Mouse (Mus musculus): Measurements from ENCODE around the gene Anks6. TPM values are rescaled to one million over a fixed set of nuclear protein-coding genes. Genes with fewer than 3 reads are reported as not detected.

Anks6 gene
- total and polyA plus RNA-seq, 3 experiments: not detected

- Histone ChIP-seq H3K9ac (ENCODE audit: control insufficient read depth, low read depth, low read length, poor library complexity, severe bottlenecking) (no peak overlapping the region), H3K4me1 (ENCODE audit: control insufficient read depth in 1 of 2, insufficient read depth in 2 of 2, low read length in 2 of 2) (no peaks in the 10 kb centered on the region), H3K79me2 (ENCODE audit: control insufficient read depth, insufficient read depth, low read length, poor library complexity) (no peaks in the 10 kb centered on the region), H3K36me3 (ENCODE audit: control insufficient read depth in 1 of 2, insufficient read depth in 2 of 2, low read length in 2 of 2) (no peaks in the 10 kb centered on the region), H3K9me3 (replicated peaks; ENCODE audit: insufficient read depth, low read length) (no peaks in the 10 kb centered on the region), H3K27ac (ENCODE audit: control insufficient read depth, low read depth, low read length) (no peak overlapping the region), H3K27me3 (ENCODE audit: control insufficient read depth in 1 of 2, insufficient read depth in 2 of 2, low read length in 2 of 2) (peaks cover 0 to 2% of the 10 kb centered on the region in 2 experiments; a peak in 1 of 4 replicates), H3K4me3 (ENCODE audit: control insufficient read depth in 1 of 2, insufficient read depth in 1 of 2, low read depth in 2 of 2, low read length in 2 of 2) (no peak overlapping the region)
- TF ChIP-seq TCF12 (IDR thresholded peaks at IDR 0.05; ENCODE audit: low read depth, low read length) (no peak), GABPA (IDR thresholded peaks at IDR 0.05; ENCODE audit: low read depth, low read length) (no peak), MEF2A (IDR thresholded peaks at IDR 0.05; ENCODE audit: extremely low read depth, insufficient replicate concordance, low read depth, low read length, poor library complexity, severe bottlenecking) (no peak), POLR2AphosphoS5 (IDR thresholded peaks at IDR 0.05; ENCODE audit: borderline replicate concordance, low read depth, low read length) (no peak), ZC3H11A (IDR thresholded peaks at IDR 0.05; ENCODE audit: low read depth, low read length) (no peak), KAT2A (conservative IDR thresholded peaks at IDR 0.05; ENCODE audit: low read depth, low read length) (no peak), POLR2A (IDR thresholded peaks at IDR 0.05; ENCODE audit: control insufficient read depth in 1 of 2, insufficient read depth in 1 of 2, low read depth in 1 of 2, low read length in 2 of 2, poor library complexity in 1 of 2) (no peak), POLR2AphosphoS2 (IDR thresholded peaks at IDR 0.05; ENCODE audit: low read length) (no peak), TAL1 (IDR thresholded peaks at IDR 0.05; ENCODE audit: low read length) (no peak), NELFE (IDR thresholded peaks at IDR 0.05; ENCODE audit: low read depth, low read length) (no peak), SIN3A (IDR thresholded peaks at IDR 0.05; ENCODE audit: low read length) (no peak), NRF1 (IDR thresholded peaks at IDR 0.05; ENCODE audit: insufficient read depth, low read depth, low read length, poor library complexity, severe bottlenecking) (no peak), BHLHE40 (IDR thresholded peaks at IDR 0.05; ENCODE audit: borderline replicate concordance, low read depth, low read length) (no peak), MYC (IDR thresholded peaks at IDR 0.05; ENCODE audit: low read depth, low read length) (no peak), RAD21 (IDR thresholded peaks at IDR 0.05; ENCODE audit: low read depth, low read length) (no peak), ZKSCAN1 (IDR thresholded peaks at IDR 0.05; ENCODE audit: low read depth, low read length) (no peak), MXI1 (IDR thresholded peaks at IDR 0.05; ENCODE audit: low read depth, low read length) (no peak), MYB (IDR thresholded peaks at IDR 0.05; ENCODE audit: low read depth, low read length) (no peak), CTCF (IDR thresholded peaks at IDR 0.05 in 2 of 3, conservative IDR thresholded peaks at IDR 0.05 in 1 of 3; ENCODE audit: control insufficient read depth in 1 of 3, insufficient read depth in 1 of 3, low read depth in 2 of 3, low read length in 3 of 3, poor library complexity in 1 of 3, severe bottlenecking in 1 of 3) (no peak)
- no peak for DNase-seq (ENCODE audit: low read depth, low spot score)
Measured at GRCm38 (mm10) chr4:46977161-46977560, 80.1 kb downstream of the Anks6 start.

DNA sequence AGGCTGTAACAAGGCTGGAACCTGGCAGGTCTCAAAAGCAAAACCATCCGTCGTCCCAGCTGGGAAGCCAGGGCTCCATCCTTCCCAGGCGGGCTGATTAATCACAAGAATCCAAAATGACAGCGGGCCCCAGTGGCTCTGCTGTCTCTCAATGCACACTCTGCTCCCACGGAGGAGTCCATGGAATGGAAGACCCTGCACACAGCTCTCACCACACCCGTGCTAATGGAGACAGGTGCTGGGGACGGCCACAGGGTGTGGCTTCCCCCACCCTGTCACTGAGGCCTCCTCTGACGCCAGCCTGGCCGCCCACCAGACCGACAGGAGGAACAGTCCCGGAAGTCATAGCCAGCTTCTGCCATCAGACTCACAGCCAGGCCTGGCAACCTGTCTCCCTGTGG lies 80.6 kb downstream of the Anks6 start:
- Histone ChIP-seq H3K79me2 (ENCODE audit: control insufficient read depth, insufficient read depth, low read length, poor library complexity) (no peaks in the 10 kb centered on the region), H3K4me1 (ENCODE audit: control insufficient read depth in 1 of 2, insufficient read depth in 2 of 2, low read length in 2 of 2) (no peaks in the 10 kb centered on the region), H3K27me3 (ENCODE audit: control insufficient read depth in 1 of 2, insufficient read depth in 2 of 2, low read length in 2 of 2) (peaks cover 0 to 2% of the 10 kb centered on the region in 2 experiments; a peak in 1 of 4 replicates), H3K9me3 (replicated peaks; ENCODE audit: insufficient read depth, low read length) (no peaks in the 10 kb centered on the region), H3K27ac (ENCODE audit: control insufficient read depth, low read depth, low read length) (no peak overlapping the region), H3K4me3 (ENCODE audit: control insufficient read depth in 1 of 2, insufficient read depth in 1 of 2, low read depth in 2 of 2, low read length in 2 of 2) (no peak overlapping the region), H3K9ac (ENCODE audit: control insufficient read depth, low read depth, low read length, poor library complexity, severe bottlenecking) (no peak overlapping the region), H3K36me3 (ENCODE audit: control insufficient read depth in 1 of 2, insufficient read depth in 2 of 2, low read length in 2 of 2) (no peaks in the 10 kb centered on the region)
- no peak for TF ChIP-seq UBTF (IDR thresholded peaks at IDR 0.05; ENCODE audit: borderline replicate concordance, insufficient read depth, low read depth, low read length)
- TF ChIP-seq SMC3 (IDR thresholded peaks at IDR 0.05; ENCODE audit: low read depth, low read length): no peak
- TF ChIP-seq TAL1 (IDR thresholded peaks at IDR 0.05; ENCODE audit: low read length): no peak
- no peak for TF ChIP-seq ZNF384 (IDR thresholded peaks at IDR 0.05; ENCODE audit: low read depth, low read length)
- no peak for TF ChIP-seq ZC3H11A (IDR thresholded peaks at IDR 0.05; ENCODE audit: low read depth, low read length)
- no peak for TF ChIP-seq NELFE (IDR thresholded peaks at IDR 0.05; ENCODE audit: low read depth, low read length)
- TF ChIP-seq RCOR1 (IDR thresholded peaks at IDR 0.05; ENCODE audit: low read depth, low read length): no peak
- TF ChIP-seq USF2 (IDR thresholded peaks at IDR 0.05; ENCODE audit: borderline replicate concordance in 1 of 2, insufficient read depth in 1 of 2, low read depth in 1 of 2, low read length in 2 of 2): no peak
- no peak for TF ChIP-seq TCF12 (IDR thresholded peaks at IDR 0.05; ENCODE audit: low read depth, low read length)
- no peak for TF ChIP-seq ZMIZ1 (IDR thresholded peaks at IDR 0.05; ENCODE audit: low read depth, low read length)
- TF ChIP-seq TBP (IDR thresholded peaks at IDR 0.05; ENCODE audit: low read depth, low read length): no peak
- no peak for TF ChIP-seq ZKSCAN1 (IDR thresholded peaks at IDR 0.05; ENCODE audit: low read depth, low read length)
- no peak for TF ChIP-seq POLR2A (IDR thresholded peaks at IDR 0.05; ENCODE audit: control insufficient read depth in 1 of 2, insufficient read depth in 1 of 2, low read depth in 1 of 2, low read length in 2 of 2, poor library complexity in 1 of 2)
- TF ChIP-seq EP300 (IDR thresholded peaks at IDR 0.05; ENCODE audit: low read depth in 1 of 2, low read length in 2 of 2): no peak
- TF ChIP-seq CHD2 (IDR thresholded peaks at IDR 0.05; ENCODE audit: low read length): no peak
- TF ChIP-seq MYC (IDR thresholded peaks at IDR 0.05; ENCODE audit: low read depth, low read length): no peak
- TF ChIP-seq MXI1 (IDR thresholded peaks at IDR 0.05; ENCODE audit: low read depth, low read length): no peak
- no peak for TF ChIP-seq CTCF (IDR thresholded peaks at IDR 0.05 in 2 of 3, conservative IDR thresholded peaks at IDR 0.05 in 1 of 3; ENCODE audit: control insufficient read depth in 1 of 3, insufficient read depth in 1 of 3, low read depth in 2 of 3, low read length in 3 of 3, poor library complexity in 1 of 3, severe bottlenecking in 1 of 3)
- TF ChIP-seq CHD1 (IDR thresholded peaks at IDR 0.05; ENCODE audit: low read depth, low read length): no peak
- no peak for DNase-seq (ENCODE audit: low read depth, low spot score)

All from MEL (cell line).